Mouse (Mus musculus): ENCODE data around the gene Retreg3. TPM values are rescaled to one million over a fixed set of nuclear protein-coding genes. Genes with fewer than 3 reads are reported as not detected.
"Not testable (repeated sequence)": the region's sequence is repeated elsewhere in the genome, so short reads cannot be mapped to it uniquely, and the experiment has no call there.

The Retreg3 gene
- total RNA-seq, 2 experiments from 2014 or later = 37.7 to 40.0 TPM

GRCm38 (mm10) chr11:101149178-101150105, 29.7 kb upstream of the Retreg3 start:
- peak; percentile 55 to 71 for DNase-seq
- intact Hi-C loops (cut with DNase I) = no loop called here

- DNase-seq = no peak
- intact Hi-C loops (cut with DNase I) = no loop called here
These were observed 29.1 kb upstream of the Retreg3 start for GRCm38 (mm10) chr11:101148751-101149150.

- no peak for DNase-seq
- intact Hi-C loops (cut with DNase I) = no loop called here
These were observed 26.7 kb upstream of the Retreg3 start for GRCm38 (mm10) chr11:101146377-101146776.

- intact Hi-C loops (cut with DNase I) = no loop called here
- peak in 1 of 2 experiments; percentile 16 for DNase-seq
These were observed 23.9 kb upstream of the Retreg3 start for GRCm38 (mm10) chr11:101143338-101144225.

- DNase-seq = no peak
- intact Hi-C loops (cut with DNase I) = no loop called here
These were observed 22.7 kb upstream of the Retreg3 start for GRCm38 (mm10) chr11:101142215-101142967.

GRCm38 (mm10) chr11:101141088-101141487, 21.4 kb upstream of the Retreg3 start:
- intact Hi-C loops (cut with DNase I) = no loop called here
- DNase-seq = no peak

- intact Hi-C loops (cut with DNase I) = no loop called here
- peak in 1 of 2 experiments; percentile 30 for DNase-seq
These were observed 20.6 kb upstream of the Retreg3 start for GRCm38 (mm10) chr11:101140164-101140819.

- intact Hi-C loops (cut with DNase I) = no loop called here
- DNase-seq = peak in 1 of 2 experiments; percentile 25
These were observed 19.0 kb upstream of the Retreg3 start for GRCm38 (mm10) chr11:101138536-101139181.

- intact Hi-C loops (cut with DNase I) = no loop called here
- no peak for DNase-seq
These were observed 17.3 kb upstream of the Retreg3 start for GRCm38 (mm10) chr11:101137000-101137399.

- peak in 1 of 2 experiments; percentile 32 for DNase-seq
- intact Hi-C loops (cut with DNase I) = no loop called here
These were observed 14.6 kb upstream of the Retreg3 start for GRCm38 (mm10) chr11:101134217-101134865.

- DNase-seq = no peak
- intact Hi-C loops (cut with DNase I) = no loop called here
These were observed 13.3 kb upstream of the Retreg3 start for GRCm38 (mm10) chr11:101133037-101133436.

- peak in 1 of 2 experiments; percentile 49 for DNase-seq
- intact Hi-C loops (cut with DNase I) = no loop called here
These were observed 12.0 kb upstream of the Retreg3 start for GRCm38 (mm10) chr11:101131701-101132100.

GRCm38 (mm10) chr11:101131187-101131586, 11.5 kb upstream of the Retreg3 start:
- intact Hi-C loops (cut with DNase I) = no loop called here
- DNase-seq = no peak

GRCm38 (mm10) chr11:101130056-101130756, 10.5 kb upstream of the Retreg3 start:
- DNase-seq = peak; percentile 65 to 73
- intact Hi-C loops (cut with DNase I) = no loop called here

GRCm38 (mm10) chr11:101128996-101129577, 9.4 kb upstream of the Retreg3 start:
- peak in 1 of 2 experiments; percentile 9 for DNase-seq
- intact Hi-C loops (cut with DNase I) = no loop called here

- intact Hi-C loops (cut with DNase I) = no loop called here
These were observed 7.4 kb upstream of the Retreg3 start for GRCm38 (mm10) chr11:101127075-101127474.

GRCm38 (mm10) chr11:101125008-101125407, 5.3 kb upstream of the Retreg3 start:
- intact Hi-C loops (cut with DNase I); DNase-seq: not testable (repeated sequence)

More at GRCm38 (mm10) chr11:101127075-101127474, 7.4 kb upstream of the Retreg3 start:
- DNase-seq = peak in 1 of 2 experiments; percentile 33

GRCm38 (mm10) chr11:101124494-101124893, 4.8 kb upstream of the Retreg3 start:
- intact Hi-C loops (cut with DNase I); DNase-seq: not testable (repeated sequence)

Data from heart, postnatal 14 days (tissue).